In genomic region chr7:120834863-120835372, GRCm38 (mm10) we compare ENCODE assay signal across 8 mouse cellular contexts. TPM values are rescaled to one million over a fixed set of nuclear protein-coding genes. Genes with fewer than 3 reads are reported as not detected.
DNase-seq lines count a peak whose midpoint lies in the region; ATAC-seq and TF ChIP-seq lines count a peak whose summit lies in the region.

No protein-coding gene starts in this region.

- H3K79me2 ChIP-seq in liver, adult 2 months (ENCODE audit: control insufficient read depth, insufficient read depth, low read length): no peaks in the 10 kb centered on the region

- ATAC-seq in embryonic facial prominence, embryonic 13.5 days (ENCODE audit: insufficient number of reproducible peaks, insufficient read depth, low FRiP score, low TSS enrichment, low read depth): peak; percentile 81
- ATAC-seq in monocyte, adult 5-6 weeks (replicated peaks; ENCODE audit: insufficient number of reproducible peaks, low FRiP score, low TSS enrichment, poor library complexity, severe bottlenecking): peak; percentile 66

- peak overlapping the region; percentile 63 for H3K4me3 ChIP-seq in embryonic facial prominence, embryonic 13.5 days
- H3K4me3 ChIP-seq in liver, adult 2 months (ENCODE audit: insufficient read depth, low read depth, low read length): peak overlapping the region; percentile 54

- TF ChIP-seq CTCF in liver, adult 2 months (IDR thresholded peaks at IDR 0.05; ENCODE audit: low read depth, low read length): no peak

- H3K27ac ChIP-seq in embryonic facial prominence, embryonic 13.5 days: peak overlapping the region; percentile 52; the same call in 1 of the 2 replicates
- peak overlapping the region; percentile 40 for H3K27ac ChIP-seq in liver, adult 2 months (replicated peaks; ENCODE audit: insufficient read depth, low read depth, low read length)

- H3K36me3 ChIP-seq in embryonic facial prominence, embryonic 13.5 days: no peaks in the 10 kb centered on the region
- no peaks in the 10 kb centered on the region for H3K36me3 ChIP-seq in liver, adult 2 months (ENCODE audit: control insufficient read depth, insufficient read depth, low read length)
- no peaks in the 10 kb centered on the region for H3K36me3 ChIP-seq in splenic B cell, adult 2 months (ENCODE audit: control insufficient read depth, insufficient read depth, low read length, poor library complexity, severe bottlenecking)

- peaks cover 23% of the 10 kb centered on the region for H3K4me1 ChIP-seq in embryonic facial prominence, embryonic 13.5 days
- peaks cover 8% of the 10 kb centered on the region; the same call in 1 of the 2 replicates for H3K4me1 ChIP-seq in liver, adult 2 months (ENCODE audit: control insufficient read depth, insufficient read depth, low read length)

- peaks cover 3% of the 10 kb centered on the region for H3K27me3 ChIP-seq in embryonic facial prominence, embryonic 13.5 days
- H3K27me3 ChIP-seq in liver, adult 2 months (ENCODE audit: control insufficient read depth, insufficient read depth, low read length): no peaks in the 10 kb centered on the region
- no peaks in the 10 kb centered on the region for H3K27me3 ChIP-seq in splenic B cell, adult 2 months (ENCODE audit: control insufficient read depth, insufficient read depth, low read length, poor library complexity, severe bottlenecking)

- H3K4me2 ChIP-seq in embryonic facial prominence, embryonic 13.5 days: peak overlapping the region; percentile 62

- H3K9me3 ChIP-seq in embryonic facial prominence, embryonic 13.5 days: no peaks in the 10 kb centered on the region

- no peak for TF ChIP-seq POLR2A in liver, adult 2 months (IDR thresholded peaks at IDR 0.05; ENCODE audit: extremely low read depth, insufficient read depth, low read length)

- peak; percentile 80 to 81 for DNase-seq in B cell, adult 2 months
- peak; percentile 79 to 82 for DNase-seq in adrenal gland, postnatal 36 days
- DNase-seq in heart, adult 8-10 months (ENCODE audit: low spot score): peak; percentile 79
- peak; percentile 70 to 73 for DNase-seq in kidney, adult 8-10 months
- peak; percentile 80 for DNase-seq in liver, adult 2 months (ENCODE audit: extremely low read depth, low read depth, low spot score)
- peak; percentile 93 for DNase-seq in splenic B cell, adult 2 months (ENCODE audit: low read depth, low spot score)

- WGBS in embryonic facial prominence, embryonic 13.5 days: 6% methylated on average over 14 of the region's 14 CpGs
- WGBS in liver, adult 2 months: 4% methylated on average over 14 of the region's 14 CpGs

- H3K9ac ChIP-seq in embryonic facial prominence, embryonic 13.5 days: peak overlapping the region; percentile 54
- H3K9ac ChIP-seq in liver, adult 2 months (ENCODE audit: low read depth, low read length): peak overlapping the region; percentile 44; the same call in 1 of the 2 replicates

RNA-seq across cellular contexts. Expression of gene Eef2k, which starts 7.7 kb away (rescaled TPM):
- 10 to 100 TPM; 25.6 to 51.8 TPM for total RNA-seq in adrenal gland, postnatal 36 days (2021)
- polyA plus RNA-seq in embryonic facial prominence, embryonic 13.5 days (2015; fragmentation: Nextera tagmentation; extraction: Ambion mirVana): 36.6 and 39.4 TPM in 2 replicates
- 10 to 100 TPM; 23.0 to 42.1 (median 30.7) TPM for total RNA-seq in heart, adult 8-10 months (2022)
- 6.5 and 8.3 TPM in 2 replicates for total RNA-seq in liver, adult 2 months (2014; rRNA removed)
- 6.4 and 7.4 TPM in 2 replicates for polyA plus RNA-seq in liver, adult 2 months (2012; rRNA removed)
- 33.4 to 56.9 TPM (median 45.7 TPM) in 3 replicates for total RNA-seq in monocyte, adult 5-6 weeks (2017)

RNA-seq across cellular contexts. Expression of gene Gm5737, which starts 22.8 kb away (rescaled TPM):
- not detected for total RNA-seq in adrenal gland, postnatal 36 days (2021)
- polyA plus RNA-seq in embryonic facial prominence, embryonic 13.5 days (2015; fragmentation: Nextera tagmentation; extraction: Ambion mirVana): not detected in 2 replicates
- total RNA-seq in heart, adult 8-10 months (2022): not detected
- total RNA-seq in liver, adult 2 months (2014; rRNA removed): not detected in 2 replicates
- polyA plus RNA-seq in liver, adult 2 months (2012; rRNA removed): not detected in 2 replicates
- not detected in 3 replicates for total RNA-seq in monocyte, adult 5-6 weeks (2017)

Comparison
In these comparisons a context has a peak if more than half of its experiments do, and no peak if none do; other contexts are left out.
1. Peak in every context shown above with its lines: DNase-seq, ATAC-seq, H3K4me3 ChIP-seq and H3K27ac ChIP-seq.